Mouse (Mus musculus): ENCODE results near the gene Luzp2.

GRCm38 (mm10) chr7:55009173-55009771, 174.0 kb downstream of the Luzp2 start:
- TF ChIP-seq CTCF (IDR thresholded peaks at IDR 0.05; ENCODE audit: extremely low read depth, insufficient read depth, insufficient read length, insufficient replicate concordance), result no peak
- no peak for TF ChIP-seq POLR2A (IDR thresholded peaks at IDR 0.05; ENCODE audit: low read depth, low read length)
